ENCODE assay signal across 8 mouse cellular contexts in the genomic region with DNA sequence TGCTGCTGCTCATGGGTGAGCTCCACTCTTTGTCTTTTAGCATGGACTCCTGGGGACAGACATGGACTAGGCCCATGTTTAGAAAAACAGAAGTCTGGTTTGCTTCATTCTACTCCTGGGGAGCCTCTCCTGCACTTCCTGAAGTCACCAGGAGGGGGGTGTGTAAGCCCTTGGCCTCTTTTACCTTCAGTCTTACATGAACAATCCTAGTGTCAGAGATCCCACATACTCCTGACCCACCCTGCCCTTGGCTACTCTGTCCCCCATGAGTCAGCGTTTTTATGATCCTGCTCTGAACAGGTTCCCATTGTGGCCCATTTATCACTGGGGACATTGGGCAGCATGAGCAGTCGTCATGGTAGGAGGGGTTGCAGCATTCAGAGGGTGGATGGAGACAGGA. TPM values are rescaled to one million over a fixed set of nuclear protein-coding genes. Genes with fewer than 3 reads are reported as not detected.
DNase-seq lines count a peak whose midpoint lies in the region; ATAC-seq and TF ChIP-seq lines count a peak whose summit lies in the region.
"Had no signal": no experiment of that assay in that cellular context is flagged by ENCODE, and none has a peak within 500 bp of the region (broad histone marks: within the 10 kb centered on the region; RNA-seq: fewer than 3 reads in every experiment).

No protein-coding gene starts in this region.

- intact Hi-C loops in left cerebral cortex, adult 2 months (cut with DNase I): no loop called here

- DNase-seq in left cerebral cortex, adult 2 months (ENCODE audit: extremely low spot score in 1 of 2, low spot score in 2 of 2): no peak
- DNase-seq in left cerebral cortex, adult 18-20 months (ENCODE audit: low spot score in 2 of 2): no peak
- peak; percentile 48 for DNase-seq in NIH3T3 (ENCODE audit: low read depth)
- DNase-seq in mesoderm, embryonic 11.5 days (ENCODE audit: low read depth, low spot score): peak; percentile 49
- DNase-seq in layer of hippocampus, adult 9-11 months: no peak
- no peak for DNase-seq in right cerebral cortex, adult 18-20 months

- H3K4me3 ChIP-seq in left cerebral cortex, adult 2 months: no peak overlapping the region

- ATAC-seq in erythroblast, adult 5-6 weeks (replicated peaks; ENCODE audit: low FRiP score, poor library complexity, severe bottlenecking): 0 out of 2 replicates have a peak, but pooled peaks have one; percentile 42

- H3K27ac ChIP-seq in left cerebral cortex, adult 2 months: no peak overlapping the region
- H3K27ac ChIP-seq: macrophage had no signal

- peak; percentile 51 for TF ChIP-seq CTCF in left cerebral cortex, adult 2 months (IDR thresholded peaks at IDR 0.05)

RNA-seq across cellular contexts. Expression of a gene that starts 15.7 kb away (rescaled TPM):
- 10 to 100 TPM; 72.4 to 78.9 TPM for total RNA-seq in left cerebral cortex, adult 2 months (2021)
- 10 to 100 TPM; 74.1 to 77.2 TPM for total RNA-seq in left cerebral cortex, adult 18-20 months (2021)
- total RNA-seq in erythroblast, adult 5-6 weeks (2015; ENCODE audit: low replicate concordance): not detected in 2 replicates
- total RNA-seq in erythroblast, adult 5-6 weeks (2017; ENCODE audit: low replicate concordance): 0.34 TPM in 1 of 2 replicates, not detected in the other

RNA-seq across cellular contexts. Expression of a gene that starts 27.1 kb away (rescaled TPM):
- total RNA-seq in left cerebral cortex, adult 2 months (2021): not detected
- not detected for total RNA-seq in left cerebral cortex, adult 18-20 months (2021)
- not detected in 2 replicates for total RNA-seq in erythroblast, adult 5-6 weeks (2015; ENCODE audit: low replicate concordance)
- not detected in 2 replicates for total RNA-seq in erythroblast, adult 5-6 weeks (2017; ENCODE audit: low replicate concordance)

RNA-seq across cellular contexts. Expression of a gene that starts 39.7 kb away (rescaled TPM):
- total RNA-seq in left cerebral cortex, adult 2 months (2021): 1 to 10 TPM; 1.3 to 1.8 TPM
- total RNA-seq in left cerebral cortex, adult 18-20 months (2021): 1 to 10 TPM; 1.6 to 2.5 TPM
- total RNA-seq in erythroblast, adult 5-6 weeks (2015; ENCODE audit: low replicate concordance): 17.1 and 32.7 TPM in 2 replicates
- total RNA-seq in erythroblast, adult 5-6 weeks (2017; ENCODE audit: low replicate concordance): 23.0 and 24.4 TPM in 2 replicates

RNA-seq across cellular contexts. Expression of a gene that starts 57.5 kb away (rescaled TPM):
- not detected for total RNA-seq in left cerebral cortex, adult 2 months (2021)
- not detected for total RNA-seq in left cerebral cortex, adult 18-20 months (2021)
- not detected in 2 replicates for total RNA-seq in erythroblast, adult 5-6 weeks (2015; ENCODE audit: low replicate concordance)
- not detected in 2 replicates for total RNA-seq in erythroblast, adult 5-6 weeks (2017; ENCODE audit: low replicate concordance)

Comparison
In these comparisons a context has a peak if more than half of its experiments do, and no peak if none do; other contexts are left out.
1. DNase-seq: peak in NIH3T3 (single experiment) and mesoderm, embryonic 11.5 days (single experiment); none in left cerebral cortex, adult 2 months (0 of 2), left cerebral cortex, adult 18-20 months (0 of 2), layer of hippocampus, adult 9-11 months (single experiment) and right cerebral cortex, adult 18-20 months (single experiment).
2. RNA of a gene that starts 15.7 kb away (total RNA-seq): 72.4 to 78.9 TPM in left cerebral cortex, adult 2 months and 74.1 to 77.2 TPM in left cerebral cortex, adult 18-20 months; 0.34 TPM in erythroblast, adult 5-6 weeks; every median in the first group is over 10 times any median in the second.
3. RNA of a gene that starts 39.7 kb away (total RNA-seq): 17.1 to 32.7 TPM in erythroblast, adult 5-6 weeks; 1.6 to 2.5 TPM in left cerebral cortex, adult 18-20 months and 1.3 to 1.8 TPM in left cerebral cortex, adult 2 months; every median in the first group is over 4 times any median in the second.